Mouse (Mus musculus) layer of hippocampus, adult 2 months (tissue): ENCODE measurements around the gene Iqca. TPM values are rescaled to one million over a fixed set of nuclear protein-coding genes. Genes with fewer than 3 reads are reported as not detected.

ENCODE experiments used
- DNase-seq, 2 experiments: peaks; one replicate each; pipeline ENCODE4 v3.0.0; 2022; ENCODE audit warnings: low spot score in 2 of 2
- H3K27ac ChIP-seq: fragments of 200-600 bp; 2 replicates; pipeline ENCODE4 v1.8.1; 2022
- H3K4me3 ChIP-seq: fragments of 200-600 bp; 2 replicates; pipeline ENCODE4 v1.8.1; 2022; ENCODE audit warnings: mild to moderate bottlenecking
- CTCF ChIP-seq: fragments of 200-600 bp; conservative IDR thresholded peaks from 2 replicates; pipeline ENCODE4 v1.8.1; 2022; ENCODE audit warnings: antibody characterized with exemption, mild to moderate bottlenecking, moderate library complexity
- total RNA-seq, 2 experiments: library from RNA; stranded (reverse); gene quantifications; 2 replicates each; pipeline ENCODE4 v1.2.3; 2021

Gene Iqca
- total RNA-seq, 2 experiments from 2014 or later, result 1.6 to 2.4 TPM

GRCm38 (mm10) chr1:90176223-90176622 lies 23.0 kb upstream of the Iqca start:
- DNase-seq, result no peak
- H3K27ac ChIP-seq, result no peak overlapping the region
- H3K4me3 ChIP-seq, result no peak overlapping the region
- no peak for TF ChIP-seq CTCF

DNA sequence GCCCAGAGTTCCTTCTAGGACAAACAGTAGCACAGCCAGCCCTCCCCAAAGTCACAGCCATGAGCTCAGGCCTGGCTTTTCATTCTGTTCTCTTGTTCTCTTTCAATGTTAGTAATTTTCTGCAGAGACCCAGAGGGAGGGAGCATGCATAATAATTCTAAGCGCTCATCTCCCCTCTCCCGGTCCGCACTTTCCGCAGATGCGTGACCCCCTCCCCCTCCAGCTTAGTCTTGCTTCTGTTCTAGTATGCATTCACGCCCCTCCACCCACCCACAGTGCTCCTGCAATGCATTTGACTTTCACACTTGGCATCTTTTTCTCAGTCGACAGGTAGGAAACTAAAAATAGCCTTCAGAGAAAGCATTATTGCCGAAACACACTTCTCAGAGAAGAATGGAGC lies 21.1 kb upstream of the Iqca start:
- no peak for TF ChIP-seq CTCF
- DNase-seq, result no peak
- no peak overlapping the region for H3K4me3 ChIP-seq
- H3K27ac ChIP-seq, result no peak overlapping the region

- DNase-seq, result no peak
- no peak for TF ChIP-seq CTCF
- Histone ChIP-seq H3K4me3 (no peak overlapping the region), H3K27ac (no peak overlapping the region)
Observed at GRCm38 (mm10) chr1:90164319-90164718, 11.1 kb upstream of the Iqca start.

- Histone ChIP-seq H3K27ac (no peak overlapping the region), H3K4me3 (no peak overlapping the region)
- no peak for TF ChIP-seq CTCF
- no peak for DNase-seq
Observed at GRCm38 (mm10) chr1:90163161-90163560, 10.0 kb upstream of the Iqca start.

DNA sequence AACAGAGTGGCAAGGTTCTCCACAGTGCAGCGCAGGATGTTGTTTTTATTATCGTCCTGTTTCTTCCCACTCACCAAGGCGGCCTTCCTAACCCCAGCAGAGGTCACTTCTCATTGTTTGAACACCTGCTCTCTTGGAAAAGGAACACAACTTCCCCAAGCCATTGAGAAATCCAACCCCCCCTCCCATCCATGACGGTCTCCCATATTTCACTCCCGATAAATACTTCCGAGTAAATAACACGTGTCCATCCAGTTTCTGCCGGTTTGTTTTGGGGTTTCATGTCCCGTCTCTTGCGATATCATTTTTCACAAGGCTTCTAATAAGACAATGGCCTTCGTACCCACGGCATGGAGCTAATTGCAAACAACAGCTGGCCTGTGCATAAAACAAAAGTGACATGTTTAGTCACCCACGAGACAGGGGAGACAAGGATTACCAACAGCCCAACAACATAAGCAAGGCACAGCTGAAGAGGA lies 9.2 kb upstream of the Iqca start:
- no peak for DNase-seq
- TF ChIP-seq CTCF, result no peak
- Histone ChIP-seq H3K27ac (no peak overlapping the region), H3K4me3 (no peak overlapping the region)

- no peak overlapping the region for H3K4me3 ChIP-seq
- TF ChIP-seq CTCF, result no peak
- no peak for DNase-seq
- H3K27ac ChIP-seq, result no peak overlapping the region
Observed at GRCm38 (mm10) chr1:90161623-90162022, 8.4 kb upstream of the Iqca start.

- no peak for DNase-seq
- no peak overlapping the region for H3K27ac ChIP-seq
Observed at GRCm38 (mm10) chr1:90159927-90160326, 6.7 kb upstream of the Iqca start.

DNA sequence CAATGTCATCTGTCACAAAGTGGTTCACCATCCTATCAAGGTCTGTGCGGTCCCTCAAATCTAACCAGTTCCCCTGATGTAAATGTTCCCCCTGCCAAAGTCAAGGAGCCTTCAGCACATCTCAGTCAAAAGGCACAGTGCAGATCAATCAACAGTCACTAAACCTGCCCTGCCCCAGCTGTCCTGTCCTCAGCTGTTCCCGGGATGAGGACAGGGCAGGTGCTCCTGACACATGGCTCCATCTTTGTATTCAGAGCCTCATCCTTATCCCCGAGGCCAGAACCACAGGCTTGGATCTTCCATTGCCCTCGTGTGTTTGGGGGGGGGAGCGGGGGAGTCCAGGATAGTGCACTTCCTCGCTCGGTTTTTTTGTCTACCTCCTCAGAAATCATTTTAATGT lies 3.4 kb upstream of the Iqca start:
- no peak for DNase-seq
- no peak for TF ChIP-seq CTCF
- no peak overlapping the region for H3K27ac ChIP-seq
- H3K4me3 ChIP-seq, result no peak overlapping the region

More at GRCm38 (mm10) chr1:90159927-90160326, 6.7 kb upstream of the Iqca start:
- TF ChIP-seq CTCF, result peak; percentile 53
- H3K4me3 ChIP-seq, result no peak overlapping the region

- H3K4me3 ChIP-seq, result peak overlapping the region; percentile 39
- no peak for TF ChIP-seq CTCF
- H3K27ac ChIP-seq, result no peak overlapping the region
- no peak for DNase-seq
Observed at GRCm38 (mm10) chr1:90153787-90154186, 586 bp upstream of the Iqca start.

DNA sequence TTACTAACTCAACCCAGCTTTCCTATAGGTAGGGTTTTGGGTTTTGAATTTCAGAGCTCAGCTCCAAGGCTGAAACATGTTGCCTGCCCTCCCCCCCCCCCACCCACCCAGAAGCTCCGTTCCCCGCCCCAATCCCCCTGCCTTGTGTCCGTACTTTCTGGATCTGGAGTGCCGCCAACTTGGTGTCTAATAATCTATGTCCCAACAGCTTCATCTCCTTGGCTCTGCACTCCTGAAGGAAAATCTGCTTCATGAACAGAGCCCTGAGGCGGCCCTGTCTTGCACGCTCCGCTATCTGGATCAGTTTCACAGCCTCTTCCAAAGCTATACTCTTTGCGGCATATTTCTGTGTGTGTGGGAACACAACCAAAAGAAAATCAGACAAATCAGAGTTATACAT lies 13.5 kb downstream of the Iqca start:
- H3K4me3 ChIP-seq, result no peak overlapping the region
- TF ChIP-seq CTCF, result no peak
- no peak for DNase-seq
- no peak overlapping the region for H3K27ac ChIP-seq

- DNase-seq, result no peak
- no peak overlapping the region for H3K27ac ChIP-seq
- H3K4me3 ChIP-seq, result no peak overlapping the region
- TF ChIP-seq CTCF, result no peak
Observed at GRCm38 (mm10) chr1:90132402-90132801, 20.8 kb downstream of the Iqca start.

- Histone ChIP-seq H3K27ac (no peak overlapping the region), H3K4me3 (no peak overlapping the region)
- DNase-seq, result no peak
- TF ChIP-seq CTCF, result no peak
Observed at GRCm38 (mm10) chr1:90131982-90132381, 21.2 kb downstream of the Iqca start.

DNA sequence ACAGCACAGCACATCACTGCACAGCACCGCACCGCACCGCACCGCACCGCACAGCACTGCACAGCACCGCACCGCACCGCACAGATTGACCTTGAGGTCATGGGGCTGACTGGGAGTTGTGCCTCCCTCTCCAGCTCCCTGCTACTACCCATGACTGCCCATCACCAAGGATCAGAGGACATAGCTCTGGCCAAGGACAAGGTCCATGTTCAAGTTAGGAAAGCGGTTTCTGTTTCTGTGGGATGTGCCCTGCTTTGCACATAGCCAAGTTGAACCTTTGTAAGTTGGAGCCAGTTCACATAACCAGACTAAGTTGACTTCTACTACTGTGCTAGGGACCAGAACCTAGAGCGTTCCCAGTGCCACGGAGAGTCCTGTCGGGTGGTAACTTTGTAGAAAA lies 28.6 kb downstream of the Iqca start:
- H3K4me3 ChIP-seq, result no peak overlapping the region
- H3K27ac ChIP-seq, result no peak overlapping the region
- DNase-seq, result no peak
- TF ChIP-seq CTCF, result no peak

GRCm38 (mm10) chr1:90120706-90121105 lies 32.5 kb downstream of the Iqca start:
- no peak for DNase-seq
- no peak overlapping the region for H3K27ac ChIP-seq
- no peak for TF ChIP-seq CTCF
- H3K4me3 ChIP-seq, result no peak overlapping the region

GRCm38 (mm10) chr1:90119214-90119613 lies 34.0 kb downstream of the Iqca start:
- no peak for DNase-seq
- Histone ChIP-seq H3K27ac (no peak overlapping the region), H3K4me3 (no peak overlapping the region)
- TF ChIP-seq CTCF, result no peak
